Mouse (Mus musculus): ENCODE results near the gene Trim10. TPM values are rescaled to one million over a fixed set of nuclear protein-coding genes. Genes with fewer than 3 reads are reported as not detected.

The Trim10 gene
- polyA plus RNA-seq, 1 experiment from 2014 or later: 0.88 TPM

DNA sequence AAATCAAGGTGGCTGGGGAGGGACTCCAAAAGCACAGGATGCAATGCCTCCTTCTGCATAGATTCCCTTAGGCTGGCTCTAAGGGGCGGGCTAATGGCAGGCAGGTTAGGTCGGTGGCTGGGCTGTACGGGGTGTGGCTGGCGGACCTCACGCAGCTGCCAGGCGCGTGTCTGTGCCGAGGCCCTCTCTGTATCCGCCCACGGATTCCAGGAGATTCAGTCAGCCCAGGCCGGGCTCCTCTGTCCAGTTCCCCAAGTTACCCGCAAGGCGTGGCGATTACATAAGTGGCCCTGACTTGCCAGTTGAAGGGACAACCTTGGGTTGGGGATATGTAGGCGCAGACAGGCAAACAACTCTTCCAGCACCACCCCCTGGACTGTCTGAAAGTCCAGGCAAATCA is 50.9 kb downstream of the Trim10 start:
- no peak overlapping the region for H3K4me3 ChIP-seq (replicated peaks; ENCODE audit: low read length)
- WGBS: 51% methylated on average over 15 of the region's 15 CpGs
- H3K9me3 ChIP-seq (ENCODE audit: control insufficient read depth, low read length): no peaks in the 10 kb centered on the region
- no peak for DNase-seq (ENCODE audit: low spot score)
- H3K4me1 ChIP-seq (replicated peaks; ENCODE audit: control insufficient read depth, insufficient read depth, low read length): no peaks in the 10 kb centered on the region
- H3K9ac ChIP-seq: no peak overlapping the region
- H3K27me3 ChIP-seq (ENCODE audit: control insufficient read depth, insufficient read depth, low read length): no peaks in the 10 kb centered on the region; the same call in 1 of the 2 replicates
- ATAC-seq (ENCODE audit: low FRiP score): no peak
- H3K36me3 ChIP-seq (replicated peaks; ENCODE audit: control insufficient read depth, insufficient read depth): no peaks in the 10 kb centered on the region
- H3K27ac ChIP-seq: no peak overlapping the region
- H3K4me2 ChIP-seq (replicated peaks): no peak overlapping the region

DNA sequence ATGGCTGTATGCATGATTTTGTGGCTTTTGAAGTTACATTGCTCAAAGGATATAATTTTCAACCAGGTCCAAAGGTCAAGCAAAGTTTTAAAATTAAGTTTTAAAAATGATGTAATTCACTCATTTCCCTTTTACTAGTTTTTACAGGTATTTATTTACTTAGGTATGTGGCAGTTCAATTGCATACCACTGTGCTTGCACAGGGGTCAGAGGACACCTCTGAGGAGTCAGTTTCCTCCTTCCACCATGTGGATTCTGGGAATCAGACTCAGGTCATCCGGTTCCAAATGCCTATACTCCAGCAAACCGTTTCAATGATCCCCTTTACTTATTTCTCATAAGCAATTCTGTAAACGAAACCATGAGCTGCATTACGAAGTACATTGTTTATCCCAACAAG is 53.3 kb downstream of the Trim10 start:
- Histone ChIP-seq H3K9me3 (ENCODE audit: control insufficient read depth, low read length) (no peaks in the 10 kb centered on the region), H3K36me3 (replicated peaks; ENCODE audit: control insufficient read depth, insufficient read depth) (no peaks in the 10 kb centered on the region), H3K27ac (no peak overlapping the region), H3K4me3 (replicated peaks; ENCODE audit: low read length) (no peak overlapping the region), H3K4me1 (replicated peaks; ENCODE audit: control insufficient read depth, insufficient read depth, low read length) (no peaks in the 10 kb centered on the region), H3K9ac (no peak overlapping the region), H3K27me3 (ENCODE audit: control insufficient read depth, insufficient read depth, low read length) (no peaks in the 10 kb centered on the region; the same call in 1 of the 2 replicates), H3K4me2 (replicated peaks) (no peak overlapping the region)
- DNase-seq (ENCODE audit: low spot score) (no peak), ATAC-seq (ENCODE audit: low FRiP score) (no peak)
- WGBS: 88% methylated on average over 4 of the region's 4 CpGs

DNA sequence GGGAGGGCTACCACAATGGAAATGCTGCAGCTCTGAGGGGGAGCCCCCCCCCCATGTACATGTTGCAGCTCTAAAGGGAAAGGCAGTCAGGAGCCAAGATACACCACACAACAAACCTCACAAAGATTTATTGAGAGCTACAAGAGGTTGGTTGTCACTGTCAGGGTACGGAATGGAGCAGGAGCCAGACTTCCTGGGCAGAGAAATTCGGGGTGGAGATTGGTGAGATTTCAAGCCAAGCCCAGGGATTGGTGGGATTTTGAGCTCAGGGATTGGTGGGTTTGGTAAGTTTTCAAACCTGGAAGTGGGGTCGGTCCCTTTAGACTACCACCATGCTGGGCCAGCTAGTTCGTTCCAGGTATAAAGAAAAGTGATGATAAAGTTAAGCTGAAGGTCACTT is 54.1 kb downstream of the Trim10 start:
- no peaks in the 10 kb centered on the region for H3K4me1 ChIP-seq (replicated peaks; ENCODE audit: control insufficient read depth, insufficient read depth, low read length)
- no peak overlapping the region for H3K4me2 ChIP-seq (replicated peaks)
- ATAC-seq (ENCODE audit: low FRiP score): no peak
- H3K9me3 ChIP-seq (ENCODE audit: control insufficient read depth, low read length): no peaks in the 10 kb centered on the region
- H3K4me3 ChIP-seq (replicated peaks; ENCODE audit: low read length): no peak overlapping the region
- no peak for DNase-seq (ENCODE audit: low spot score)
- no peaks in the 10 kb centered on the region for H3K36me3 ChIP-seq (replicated peaks; ENCODE audit: control insufficient read depth, insufficient read depth)
- 63% methylated on average over 4 of the region's 4 CpGs for whole genome bisulfite sequencing
- no peaks in the 10 kb centered on the region; the same call in 1 of the 2 replicates for H3K27me3 ChIP-seq (ENCODE audit: control insufficient read depth, insufficient read depth, low read length)
- H3K9ac ChIP-seq: no peak overlapping the region
- no peak overlapping the region for H3K27ac ChIP-seq

Other genes with a start within 250 kb of the Trim10 start
- not detected in 2 replicates for gene H2-M9, start 226.9 kb upstream of the Trim10 start, polyA plus RNA-seq (2014; fragmentation: Nextera tagmentation; extraction: Ambion mirVana)
- not detected in 2 replicates for gene H2-M1, start 197.4 kb upstream of the Trim10 start, polyA plus RNA-seq (2014; fragmentation: Nextera tagmentation; extraction: Ambion mirVana)
- gene H2-M10.5, start 96.7 kb upstream of the Trim10 start, polyA plus RNA-seq (2014; fragmentation: Nextera tagmentation; extraction: Ambion mirVana): not detected in 2 replicates
- gene H2-M10.6, start 57.4 kb upstream of the Trim10 start, polyA plus RNA-seq (2014; fragmentation: Nextera tagmentation; extraction: Ambion mirVana): not detected in 2 replicates
- gene Trim26, start 32.4 kb upstream of the Trim10 start, polyA plus RNA-seq (2014; fragmentation: Nextera tagmentation; extraction: Ambion mirVana): 35.0 and 39.8 TPM in 2 replicates
- gene Trim15, start 2.4 kb upstream of the Trim10 start, polyA plus RNA-seq (2014; fragmentation: Nextera tagmentation; extraction: Ambion mirVana): 0.61 and 0.78 TPM in 2 replicates
- not detected in 2 replicates for gene Trim40, start 20.5 kb downstream of the Trim10 start, polyA plus RNA-seq (2014; fragmentation: Nextera tagmentation; extraction: Ambion mirVana)
- not detected in 2 replicates for gene Trim31, start 28.5 kb downstream of the Trim10 start, polyA plus RNA-seq (2014; fragmentation: Nextera tagmentation; extraction: Ambion mirVana)
- gene Rnf39, start 73.3 kb downstream of the Trim10 start, polyA plus RNA-seq (2014; fragmentation: Nextera tagmentation; extraction: Ambion mirVana): 0.90 and 1.3 TPM in 2 replicates
- gene Ppp1r11, start 82.2 kb downstream of the Trim10 start, polyA plus RNA-seq (2014; fragmentation: Nextera tagmentation; extraction: Ambion mirVana): 170 and 191 TPM in 2 replicates
- gene Znrd1, start 89.0 kb downstream of the Trim10 start, polyA plus RNA-seq (2014; fragmentation: Nextera tagmentation; extraction: Ambion mirVana): 50.4 and 55.7 TPM in 2 replicates
- 3.4 and 5.1 TPM in 2 replicates for gene Znrd1as, start 89.0 kb downstream of the Trim10 start, polyA plus RNA-seq (2014; fragmentation: Nextera tagmentation; extraction: Ambion mirVana)
- gene 2410137M14Rik, start 111.7 kb downstream of the Trim10 start, polyA plus RNA-seq (2014; fragmentation: Nextera tagmentation; extraction: Ambion mirVana): 0.47 TPM in 1 of 2 replicates, not detected in the other
- 0.64 and 1.0 TPM in 2 replicates for gene H2-M5, start 120.0 kb downstream of the Trim10 start, polyA plus RNA-seq (2014; fragmentation: Nextera tagmentation; extraction: Ambion mirVana)
- 225 and 236 TPM in 2 replicates for gene Zfp57, start 131.6 kb downstream of the Trim10 start, polyA plus RNA-seq (2014; fragmentation: Nextera tagmentation; extraction: Ambion mirVana)
- gene Mog, start 153.8 kb downstream of the Trim10 start, polyA plus RNA-seq (2014; fragmentation: Nextera tagmentation; extraction: Ambion mirVana): 2.2 and 3.1 TPM in 2 replicates
- gene Gabbr1, start 176.4 kb downstream of the Trim10 start, polyA plus RNA-seq (2014; fragmentation: Nextera tagmentation; extraction: Ambion mirVana): 114 and 117 TPM in 2 replicates
- not detected in 2 replicates for gene Olfr90, start 218.9 kb downstream of the Trim10 start, polyA plus RNA-seq (2014; fragmentation: Nextera tagmentation; extraction: Ambion mirVana)
- not detected in 2 replicates for gene Olfr91, start 228.7 kb downstream of the Trim10 start, polyA plus RNA-seq (2014; fragmentation: Nextera tagmentation; extraction: Ambion mirVana)

Measured in hindbrain, embryonic 14.5 days (tissue).